Mouse (Mus musculus): ENCODE data around the gene Vmp1. TPM values are rescaled to one million over a fixed set of nuclear protein-coding genes. Genes with fewer than 3 reads are reported as not detected.

The Vmp1 gene
- total RNA-seq, 4 experiments from 2014 or later, result 97.5 to 125 (median 114) TPM

DNA sequence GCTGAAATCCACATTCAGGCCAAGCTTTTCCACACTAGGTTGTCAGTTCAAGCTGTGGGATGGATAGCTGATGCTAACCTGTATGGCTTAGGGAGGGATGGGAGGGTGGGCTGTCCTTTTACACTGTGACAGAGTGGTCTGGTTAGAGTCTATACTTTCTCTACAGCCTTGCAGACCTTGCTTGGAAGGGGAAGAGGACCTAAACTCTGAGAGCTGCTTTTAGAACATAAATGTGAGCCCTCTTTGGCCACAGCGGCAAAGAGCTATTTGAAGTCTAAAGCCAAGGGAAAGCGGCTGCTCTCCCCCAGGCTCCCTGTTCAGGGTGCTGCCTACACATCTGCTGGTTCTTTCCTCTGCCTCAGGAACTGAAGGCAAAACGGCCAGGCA lies 98.0 kb downstream of the Vmp1 start:
- no peak for DNase-seq (ENCODE audit: low spot score in 2 of 2)

DNA sequence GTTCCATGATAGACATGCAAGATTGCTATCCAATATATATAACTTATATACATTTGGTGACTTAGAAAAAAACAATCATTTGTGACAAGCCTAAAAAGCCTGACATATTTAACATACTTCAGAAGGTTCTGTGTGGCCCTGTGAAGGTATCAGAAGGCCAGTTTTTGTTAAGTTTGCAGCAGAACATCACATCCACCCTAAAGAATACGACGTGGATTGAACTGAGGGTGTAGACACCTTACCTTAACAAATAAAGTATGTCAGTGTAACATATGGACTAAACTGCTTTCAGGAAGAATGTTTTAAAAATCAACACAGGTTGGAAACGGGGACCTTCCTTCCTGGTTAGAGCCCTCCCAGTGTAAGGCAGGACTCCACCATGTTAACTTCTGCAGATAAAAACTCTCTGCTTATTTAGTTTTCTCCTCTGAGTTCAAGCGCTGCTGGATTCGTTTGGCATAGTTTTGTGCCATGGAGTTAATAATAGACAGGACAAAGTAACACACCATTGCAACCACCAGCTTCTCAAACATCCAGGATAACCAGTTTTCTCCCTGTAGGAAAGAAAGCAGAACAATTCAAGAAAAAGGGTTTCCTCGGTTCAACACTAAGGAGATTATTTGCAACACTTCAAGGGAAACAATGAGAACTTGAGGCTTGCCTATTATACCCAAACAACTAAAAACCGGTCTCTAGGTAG lies 98.6 kb downstream of the Vmp1 start:
- DNase-seq (ENCODE audit: low spot score in 2 of 2), result no peak

GRCm38 (mm10) chr11:86583990-86584897 lies 99.4 kb downstream of the Vmp1 start:
- no peak for DNase-seq (ENCODE audit: low spot score in 2 of 2)

- no peak for DNase-seq (ENCODE audit: low spot score in 2 of 2)
These were observed 100.3 kb downstream of the Vmp1 start for GRCm38 (mm10) chr11:86583313-86583825.

DNA sequence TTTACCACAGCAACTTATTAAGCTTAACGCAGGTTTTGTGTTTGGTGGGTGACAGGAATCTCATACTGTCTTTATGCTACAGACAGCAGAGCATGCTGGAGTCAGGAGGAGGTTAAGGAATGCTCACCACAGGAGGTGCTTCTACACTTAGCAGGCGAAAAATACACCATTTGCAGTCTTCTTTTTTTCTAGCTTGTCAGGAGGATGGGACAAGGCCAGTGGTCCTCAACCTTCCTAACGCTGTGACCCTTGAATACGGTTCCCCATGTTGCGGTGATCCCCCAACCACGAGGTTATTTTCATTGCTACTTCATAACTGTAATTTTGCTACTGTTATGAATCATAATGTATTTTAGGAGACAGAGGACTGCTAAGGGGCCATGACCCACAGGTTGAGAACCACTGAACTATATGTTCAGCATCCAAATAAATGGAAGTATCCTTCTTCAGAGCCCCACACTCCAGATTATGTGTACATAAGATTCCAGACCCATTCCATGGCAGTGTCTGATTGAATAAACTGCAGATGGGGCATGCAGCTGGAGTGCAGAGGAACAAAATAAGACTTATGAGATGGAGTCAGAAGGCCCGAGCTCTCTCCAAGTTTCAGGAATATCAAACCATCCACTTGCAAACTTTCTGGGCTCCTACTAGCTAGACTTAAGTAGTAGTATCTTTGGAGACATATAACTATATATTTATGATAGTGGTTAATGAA lies 100.9 kb downstream of the Vmp1 start:
- DNase-seq (ENCODE audit: low spot score in 2 of 2), result no peak

- DNase-seq (ENCODE audit: low spot score in 2 of 2), result no peak
These were observed 101.6 kb downstream of the Vmp1 start for GRCm38 (mm10) chr11:86581943-86582542.

DNA sequence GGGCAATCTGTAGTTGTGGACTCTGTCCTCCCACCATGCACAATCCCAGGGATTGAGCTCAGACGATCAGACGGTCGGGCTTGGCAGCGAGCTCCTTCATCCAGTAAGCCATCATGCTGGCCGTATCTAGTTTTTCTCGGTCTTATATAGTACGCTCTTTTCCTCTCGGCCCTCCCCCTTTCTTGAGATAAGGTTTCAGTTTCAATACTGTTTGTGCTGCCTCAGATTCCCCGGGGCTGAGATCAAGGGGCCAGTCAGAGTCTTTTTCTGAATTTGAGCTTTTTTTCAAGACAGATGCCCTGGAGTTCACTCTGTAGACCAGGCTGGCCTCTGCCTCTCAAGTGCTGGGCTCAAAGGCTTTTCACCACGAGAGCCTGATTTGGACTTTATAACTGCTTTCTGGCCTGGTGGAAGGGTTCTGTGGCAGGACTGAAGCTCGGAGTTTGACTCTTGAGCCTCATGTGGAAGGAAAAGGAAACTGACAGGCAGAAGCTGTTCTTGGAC lies 102.3 kb downstream of the Vmp1 start:
- DNase-seq (ENCODE audit: low spot score in 2 of 2), result no peak

DNA sequence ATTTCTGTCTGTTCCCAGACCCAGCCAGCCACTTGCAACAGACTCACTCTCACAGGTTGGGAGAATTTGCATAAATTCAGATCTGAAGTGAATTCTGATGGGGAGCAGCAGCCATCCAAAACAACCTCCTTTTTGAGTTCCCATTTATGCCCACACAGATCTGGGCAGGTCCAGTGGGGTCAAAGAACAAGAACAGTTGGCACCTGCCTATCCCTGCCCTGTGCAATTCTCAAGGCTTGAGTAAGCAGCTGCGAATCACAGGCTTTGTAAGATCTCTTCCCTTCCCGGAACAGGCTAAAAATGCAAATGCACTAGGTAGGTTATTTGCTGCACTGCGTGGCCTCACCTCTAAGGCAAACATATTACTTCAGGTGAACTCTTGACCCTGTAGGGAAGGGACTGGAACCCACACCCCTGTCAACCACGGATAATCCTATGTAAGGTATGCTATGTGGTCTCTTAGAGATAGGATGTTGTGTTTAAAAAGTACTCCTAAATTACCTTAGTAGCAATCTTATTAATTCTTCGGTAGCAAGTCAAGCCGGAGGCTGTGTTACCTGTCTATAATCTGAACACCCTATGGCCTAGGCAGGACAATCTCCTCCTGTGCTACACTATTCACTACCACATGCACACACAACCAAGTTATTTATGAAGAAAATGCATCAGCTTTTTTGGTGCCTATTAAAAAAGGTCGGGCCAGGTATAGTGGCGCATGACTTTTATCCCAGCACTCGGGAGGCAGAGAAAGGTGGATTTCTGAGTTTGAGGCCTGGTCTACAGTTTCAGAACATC lies 103.1 kb downstream of the Vmp1 start:
- no peak for DNase-seq (ENCODE audit: low spot score in 2 of 2)

DNA sequence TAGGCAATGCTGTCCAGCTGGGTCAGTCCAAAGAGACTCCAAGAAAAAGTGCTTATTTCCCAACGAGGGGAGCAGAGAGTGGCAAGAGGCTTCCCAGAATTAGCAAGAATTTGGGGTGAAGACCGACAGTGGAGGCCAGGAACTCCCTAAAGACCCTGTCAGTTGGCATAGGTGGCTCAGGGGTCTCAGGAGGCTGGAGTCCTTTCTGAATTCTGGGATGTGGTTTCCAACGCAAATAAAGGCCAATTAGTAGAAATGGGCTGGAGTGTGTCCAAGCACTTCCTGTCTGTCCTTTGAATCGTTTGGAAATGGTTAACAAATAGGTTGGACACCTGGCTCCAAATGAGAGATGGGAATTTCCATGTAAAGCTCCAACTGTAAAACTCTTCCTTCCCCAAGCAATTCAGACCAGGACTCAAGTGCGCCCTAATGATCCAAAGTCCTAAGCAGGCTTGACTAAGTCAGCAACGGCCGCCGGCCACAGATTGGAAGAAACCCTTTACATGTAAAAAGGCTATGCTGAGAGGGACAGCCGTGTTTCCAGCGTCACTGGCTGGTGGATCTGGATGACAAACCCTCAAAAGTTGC lies 103.8 kb downstream of the Vmp1 start:
- no peak for DNase-seq (ENCODE audit: low spot score in 2 of 2)

GRCm38 (mm10) chr11:86578809-86579730 lies 104.6 kb downstream of the Vmp1 start:
- no peak for DNase-seq (ENCODE audit: low spot score in 2 of 2)

DNA sequence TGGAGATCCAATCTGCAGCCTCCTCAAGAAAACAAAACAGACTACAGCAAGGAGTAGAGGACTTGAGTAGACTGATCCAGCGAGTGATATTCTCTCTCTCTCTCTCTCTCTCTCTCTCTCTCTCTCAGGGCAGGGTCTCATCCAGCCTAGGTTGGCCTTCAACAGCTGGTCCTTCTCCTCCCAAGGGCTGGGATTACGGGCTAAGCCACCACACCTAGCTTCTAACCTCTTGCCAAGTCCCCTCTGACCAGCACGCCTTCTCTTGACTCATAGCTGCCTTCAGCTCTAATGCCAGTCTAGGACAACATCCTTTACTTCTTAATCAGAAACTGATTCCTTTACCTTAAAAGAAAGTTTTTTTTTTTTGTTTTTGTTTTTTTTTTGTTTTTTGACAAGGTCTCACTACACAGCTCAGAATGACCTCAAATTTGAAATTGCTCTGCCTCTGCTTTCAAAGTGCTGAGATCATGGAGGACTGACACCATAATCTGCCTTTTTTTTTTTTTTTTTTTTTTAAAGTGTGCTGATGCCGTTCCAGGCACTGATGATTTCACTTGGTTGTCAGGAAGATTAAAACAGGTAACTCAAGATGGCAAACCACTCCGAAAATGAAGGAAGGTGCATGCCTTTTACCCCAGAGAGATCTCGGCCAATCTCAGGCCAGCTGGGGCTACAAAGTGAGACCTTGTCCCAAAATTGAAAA lies 105.4 kb downstream of the Vmp1 start:
- no peak for DNase-seq (ENCODE audit: low spot score in 2 of 2)

DNA sequence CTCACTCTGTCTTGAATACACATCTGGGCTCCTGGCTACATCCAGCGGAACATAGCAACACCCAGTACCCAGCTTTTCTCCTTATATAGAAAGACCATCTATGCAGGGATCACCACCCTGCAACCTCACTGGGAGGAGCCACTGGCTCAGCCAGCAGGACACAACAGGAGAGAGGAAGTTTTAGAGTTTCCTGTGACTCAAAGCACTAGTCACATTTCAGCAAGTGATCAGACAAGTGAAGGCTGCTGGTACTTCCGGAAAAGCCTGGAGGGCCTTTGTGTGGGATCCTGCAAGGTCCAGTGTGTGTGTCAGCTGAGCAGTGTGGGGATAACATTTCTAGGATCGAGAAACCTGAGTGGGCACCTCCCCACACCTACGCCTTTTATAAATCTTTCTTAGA lies 106.4 kb downstream of the Vmp1 start:
- no peak for DNase-seq (ENCODE audit: low spot score in 2 of 2)

DNA sequence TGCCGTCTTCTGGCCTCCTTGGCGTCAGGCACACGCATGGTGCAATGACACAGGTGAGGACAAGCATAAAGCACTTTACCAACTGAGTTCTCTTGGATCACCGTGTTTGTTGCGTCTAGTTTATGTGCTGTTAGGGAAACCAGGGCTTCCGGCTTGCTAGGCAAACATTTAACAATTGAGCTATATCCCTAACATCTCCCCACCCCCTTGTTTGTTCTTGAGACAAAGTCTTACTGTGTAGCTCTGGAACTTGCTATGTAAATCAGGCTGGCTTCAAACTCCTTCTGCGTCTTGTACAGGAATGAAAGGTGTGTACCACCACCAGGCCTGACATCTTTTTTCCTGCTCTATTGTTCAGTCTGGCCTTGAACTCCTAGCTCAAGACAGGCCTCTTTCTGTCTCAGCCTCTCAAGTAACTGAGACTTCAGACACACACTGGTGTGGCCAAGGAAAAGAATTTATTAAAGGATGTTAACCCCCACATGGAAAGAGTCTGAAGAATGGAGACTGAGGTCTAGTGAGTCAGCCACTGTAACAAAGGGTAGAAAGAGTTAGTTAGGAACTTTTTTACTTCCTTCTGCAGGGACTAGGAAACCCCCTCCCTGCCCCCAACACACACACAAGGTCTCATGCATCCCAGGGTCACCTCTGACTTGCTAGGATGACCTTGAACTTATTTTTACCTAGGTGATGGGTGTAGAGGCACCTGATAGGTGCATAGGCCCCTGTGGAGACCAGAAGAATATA lies 107.8 kb downstream of the Vmp1 start:
- no peak for DNase-seq (ENCODE audit: low spot score in 2 of 2)

GRCm38 (mm10) chr11:86574408-86574807 lies 109.2 kb downstream of the Vmp1 start:
- DNase-seq (ENCODE audit: low spot score in 2 of 2), result no peak

- DNase-seq (ENCODE audit: low spot score in 2 of 2), result no peak
These were observed 109.9 kb downstream of the Vmp1 start for GRCm38 (mm10) chr11:86573646-86574231.

GRCm38 (mm10) chr11:86572623-86573022 lies 111.0 kb downstream of the Vmp1 start:
- no peak for DNase-seq (ENCODE audit: low spot score in 2 of 2)

DNA sequence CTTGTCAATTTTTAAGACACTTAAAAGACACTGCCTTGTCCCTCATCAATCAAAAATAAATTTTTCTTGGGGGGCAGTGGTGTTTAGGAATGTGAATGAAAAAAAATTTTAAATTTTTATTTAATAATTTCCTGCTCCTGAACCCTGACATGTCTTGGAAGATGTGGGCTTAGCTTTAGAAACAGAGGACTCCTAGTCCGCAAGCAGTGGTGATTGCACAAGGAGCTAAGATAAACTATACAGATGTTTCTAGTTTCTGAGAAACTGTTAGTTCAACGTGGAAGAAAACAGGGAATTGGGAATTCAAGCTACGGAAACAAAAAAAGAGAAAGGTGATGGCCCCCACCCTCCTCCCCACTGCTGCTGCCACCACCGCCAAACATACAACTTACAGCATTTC lies 111.8 kb downstream of the Vmp1 start:
- DNase-seq (ENCODE audit: low spot score in 2 of 2), result no peak
